Mouse (Mus musculus): ENCODE measurements around the gene Loxl3. TPM values are rescaled to one million over a fixed set of nuclear protein-coding genes. Genes with fewer than 3 reads are reported as not detected.
A peak's percentile ranks its signal among the peaks of the same experiment; 100 is the strongest.

Loxl3 gene
- polyA plus RNA-seq, 1 experiment from 2014 or later, result 5.9 TPM

DNA sequence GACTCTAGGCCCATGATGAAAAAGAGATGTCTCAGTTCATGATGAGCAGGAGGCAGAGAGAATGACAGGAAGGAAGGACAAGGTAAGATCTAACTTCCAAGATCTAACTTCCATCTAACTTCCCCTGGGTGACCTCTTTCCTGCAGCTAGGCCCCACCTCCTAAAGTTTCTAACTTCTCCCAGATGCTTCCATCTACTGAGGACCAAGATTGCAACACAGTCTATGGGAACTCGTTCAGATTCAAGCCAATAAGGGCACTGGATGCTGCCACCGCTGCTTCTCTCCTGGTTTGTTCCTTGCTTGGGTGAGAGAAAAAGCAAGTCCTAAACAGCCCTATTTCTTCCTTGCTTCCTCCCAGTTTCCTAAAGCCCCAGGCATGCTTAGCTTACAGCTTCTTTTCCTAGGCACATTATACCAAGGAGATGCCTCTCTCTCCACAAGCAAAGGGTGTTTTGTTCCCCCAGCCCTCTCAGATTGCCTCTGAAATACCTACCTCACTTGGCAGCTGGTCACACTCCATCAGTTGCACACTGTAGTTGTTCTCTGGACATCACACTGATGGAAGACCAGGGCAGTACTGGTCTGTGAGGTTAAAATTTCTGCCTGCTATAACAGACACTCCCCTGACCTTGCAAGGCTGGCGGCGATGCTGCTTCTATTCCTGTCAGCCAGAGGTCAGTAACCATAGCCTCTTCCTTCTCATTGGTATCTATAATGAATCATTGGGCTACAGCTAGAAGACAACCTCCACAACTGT lies 13.0 kb upstream of the Loxl3 start:
- H3K4me3 ChIP-seq, result no peak overlapping the region
- no peaks in the 10 kb centered on the region for H3K27me3 ChIP-seq
- ATAC-seq (ENCODE audit: low FRiP score), result no peak
- H3K27ac ChIP-seq, result no peak overlapping the region
- H3K4me2 ChIP-seq, result no peak overlapping the region
- no peak overlapping the region for H3K9ac ChIP-seq
- H3K36me3 ChIP-seq, result no peaks in the 10 kb centered on the region
- WGBS, result 76% methylated on average over 4 of the region's 4 CpGs
- H3K9me3 ChIP-seq, result no peaks in the 10 kb centered on the region
- H3K4me1 ChIP-seq (replicated peaks), result no peaks in the 10 kb centered on the region

DNA sequence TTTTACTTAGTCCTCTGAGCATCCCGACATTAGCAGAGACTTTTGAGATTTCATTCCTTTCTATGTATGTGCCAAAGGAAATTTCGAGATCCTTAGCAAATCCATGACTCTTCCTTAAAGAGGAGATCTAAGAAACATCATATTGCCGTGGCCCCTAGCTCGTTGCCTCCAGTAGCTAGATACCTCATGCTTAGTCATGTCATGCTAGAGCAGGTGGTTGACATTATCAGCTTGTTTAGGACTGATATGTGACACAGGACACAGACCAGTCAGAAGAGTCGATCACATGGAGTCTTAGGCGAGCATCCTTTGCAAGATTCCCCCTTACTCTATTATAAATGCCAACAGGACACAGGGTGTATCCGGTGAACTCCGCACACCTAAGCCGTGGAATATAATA lies 11.0 kb upstream of the Loxl3 start:
- no peak overlapping the region for H3K4me2 ChIP-seq
- WGBS, result 89% methylated on average over 9 of the region's 9 CpGs
- no peak overlapping the region for H3K27ac ChIP-seq
- H3K4me3 ChIP-seq, result no peak overlapping the region
- no peak for ATAC-seq (ENCODE audit: low FRiP score)
- H3K9ac ChIP-seq, result no peak overlapping the region
- peaks cover 11% of the 10 kb centered on the region for H3K27me3 ChIP-seq
- H3K4me1 ChIP-seq (replicated peaks), result no peaks in the 10 kb centered on the region
- no peaks in the 10 kb centered on the region for H3K9me3 ChIP-seq
- no peaks in the 10 kb centered on the region for H3K36me3 ChIP-seq

DNA sequence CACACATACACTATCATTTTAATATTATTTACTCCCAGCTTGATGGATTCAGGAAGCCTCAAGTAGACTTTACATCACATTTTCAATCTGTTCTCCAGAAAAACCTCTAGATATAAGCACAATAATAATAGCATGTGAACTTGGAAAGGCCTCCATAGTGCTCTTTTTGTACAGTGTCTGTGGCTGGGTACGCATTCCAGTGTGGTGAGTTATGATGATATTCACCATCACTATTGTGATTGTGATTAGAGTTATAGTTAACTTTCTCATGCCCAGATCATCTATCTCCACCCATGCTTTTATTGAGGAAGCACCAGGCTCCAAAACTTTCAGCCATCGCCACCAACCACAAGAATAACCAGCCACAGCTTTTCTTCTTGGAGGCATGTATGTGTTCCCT lies 10.2 kb upstream of the Loxl3 start:
- WGBS, result 98% methylated on average over 2 of the region's 2 CpGs
- H3K4me1 ChIP-seq (replicated peaks), result no peaks in the 10 kb centered on the region
- H3K9me3 ChIP-seq, result no peaks in the 10 kb centered on the region
- H3K4me3 ChIP-seq, result no peak overlapping the region
- H3K9ac ChIP-seq, result no peak overlapping the region
- ATAC-seq (ENCODE audit: low FRiP score), result no peak
- no peaks in the 10 kb centered on the region for H3K36me3 ChIP-seq
- no peak overlapping the region for H3K4me2 ChIP-seq
- H3K27ac ChIP-seq, result no peak overlapping the region
- peaks cover 17% of the 10 kb centered on the region for H3K27me3 ChIP-seq

DNA sequence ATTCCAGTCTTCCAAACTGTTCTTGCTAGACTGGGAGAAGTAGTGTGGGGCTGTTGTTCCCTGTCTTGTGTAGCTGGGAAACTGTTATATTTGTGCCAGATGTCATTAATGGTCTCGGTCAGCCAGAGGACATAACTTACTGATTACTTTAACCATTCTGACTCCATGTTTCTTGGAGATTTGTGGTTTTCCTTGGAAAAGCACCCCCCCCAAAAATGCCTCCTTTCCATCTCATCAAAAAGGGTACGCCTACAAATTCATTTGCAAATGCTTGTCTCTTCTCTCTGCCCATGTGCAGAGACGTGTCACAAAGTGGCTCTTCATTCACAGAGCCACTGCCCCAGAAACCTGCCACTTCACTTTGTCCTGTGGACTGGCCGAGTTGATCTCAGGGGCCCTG lies 9.6 kb upstream of the Loxl3 start:
- Histone ChIP-seq H3K4me2 (no peak overlapping the region), H3K27me3 (peaks cover 21% of the 10 kb centered on the region), H3K36me3 (no peaks in the 10 kb centered on the region), H3K27ac (no peak overlapping the region), H3K4me1 (replicated peaks) (no peaks in the 10 kb centered on the region), H3K9ac (no peak overlapping the region), H3K4me3 (no peak overlapping the region), H3K9me3 (no peaks in the 10 kb centered on the region)
- WGBS, result 73% methylated on average over 4 of the region's 4 CpGs
- no peak for ATAC-seq (ENCODE audit: low FRiP score)

DNA sequence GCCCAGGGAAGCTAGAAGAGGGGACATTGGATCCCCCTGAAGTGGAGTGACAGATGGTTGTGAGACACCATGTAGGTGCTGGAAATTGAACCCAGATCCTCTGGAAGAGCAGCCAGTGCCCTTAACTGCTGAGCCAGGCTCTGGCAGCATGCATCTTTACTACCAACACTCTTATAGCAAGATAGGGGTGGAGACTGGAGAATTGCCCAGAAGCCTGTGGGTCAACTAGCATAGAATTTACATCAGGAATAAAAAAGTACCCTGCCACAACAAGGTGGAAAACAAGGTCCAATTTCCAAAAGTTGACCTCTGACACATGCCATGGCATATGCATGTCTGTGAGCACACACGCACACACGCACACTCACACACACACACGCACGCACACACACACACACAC lies 8.8 kb upstream of the Loxl3 start:
- 100% methylated on average over 4 of the region's 4 CpGs for WGBS
- Histone ChIP-seq H3K4me1 (replicated peaks) (no peaks in the 10 kb centered on the region), H3K27ac (no peak overlapping the region), H3K4me2 (no peak overlapping the region), H3K27me3 (peaks cover 29% of the 10 kb centered on the region), H3K4me3 (no peak overlapping the region), H3K9me3 (no peaks in the 10 kb centered on the region), H3K36me3 (no peaks in the 10 kb centered on the region), H3K9ac (no peak overlapping the region)
- no peak for ATAC-seq (ENCODE audit: low FRiP score)

DNA sequence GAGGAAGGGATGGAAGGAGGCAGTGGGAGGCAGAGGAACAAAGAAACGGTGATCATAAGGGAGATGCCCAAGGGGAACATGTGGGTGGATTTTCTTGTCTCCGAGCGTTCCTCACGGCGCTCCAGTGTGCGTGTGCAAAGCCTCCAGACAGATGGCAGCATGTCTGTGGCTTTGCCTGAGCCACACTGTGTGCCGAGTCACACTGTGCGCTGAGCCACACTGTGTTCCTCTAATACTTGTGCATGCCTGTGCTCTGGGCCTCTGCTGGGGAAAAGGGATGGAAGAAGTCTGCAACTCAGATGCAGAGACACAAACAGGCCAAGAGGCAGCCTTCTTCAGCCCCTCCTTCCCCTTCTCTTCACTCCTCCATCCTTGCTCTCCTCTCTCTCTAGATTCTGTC lies 6.7 kb upstream of the Loxl3 start:
- Histone ChIP-seq H3K9me3 (no peaks in the 10 kb centered on the region), H3K4me2 (no peak overlapping the region), H3K27me3 (peaks cover 49% of the 10 kb centered on the region), H3K9ac (no peak overlapping the region), H3K4me3 (no peak overlapping the region), H3K27ac (no peak overlapping the region), H3K4me1 (replicated peaks) (peaks cover 5% of the 10 kb centered on the region), H3K36me3 (no peaks in the 10 kb centered on the region)
- WGBS, result 68% methylated on average over 8 of the region's 8 CpGs
- ATAC-seq (ENCODE audit: low FRiP score), result no peak

DNA sequence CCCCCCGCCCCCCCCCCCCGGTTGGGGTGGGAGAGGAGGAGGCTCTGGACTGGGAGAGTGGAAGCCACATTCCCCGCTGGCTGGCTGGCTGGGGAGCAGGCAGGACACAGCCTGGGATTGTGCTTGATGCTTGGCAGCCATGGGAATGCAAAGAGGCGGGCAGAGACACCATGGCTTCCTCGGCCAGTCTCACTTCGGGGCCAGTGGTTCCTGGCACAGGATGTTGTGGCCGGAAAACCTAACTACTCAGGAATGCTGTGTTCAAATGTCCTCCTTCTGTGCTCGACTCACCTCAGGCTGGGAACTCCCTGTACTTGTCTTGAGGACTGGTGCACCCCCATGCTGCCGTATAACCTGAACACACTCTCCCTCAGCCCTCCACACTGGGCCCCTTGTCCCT lies 6.3 kb upstream of the Loxl3 start:
- Histone ChIP-seq H3K9me3 (no peaks in the 10 kb centered on the region), H3K4me1 (replicated peaks) (peaks cover 9% of the 10 kb centered on the region), H3K9ac (no peak overlapping the region), H3K27me3 (peaks cover 53% of the 10 kb centered on the region), H3K4me2 (no peak overlapping the region), H3K4me3 (no peak overlapping the region), H3K27ac (no peak overlapping the region), H3K36me3 (no peaks in the 10 kb centered on the region)
- 62% methylated on average over 7 of the region's 9 CpGs for WGBS
- ATAC-seq (ENCODE audit: low FRiP score), result no peak

DNA sequence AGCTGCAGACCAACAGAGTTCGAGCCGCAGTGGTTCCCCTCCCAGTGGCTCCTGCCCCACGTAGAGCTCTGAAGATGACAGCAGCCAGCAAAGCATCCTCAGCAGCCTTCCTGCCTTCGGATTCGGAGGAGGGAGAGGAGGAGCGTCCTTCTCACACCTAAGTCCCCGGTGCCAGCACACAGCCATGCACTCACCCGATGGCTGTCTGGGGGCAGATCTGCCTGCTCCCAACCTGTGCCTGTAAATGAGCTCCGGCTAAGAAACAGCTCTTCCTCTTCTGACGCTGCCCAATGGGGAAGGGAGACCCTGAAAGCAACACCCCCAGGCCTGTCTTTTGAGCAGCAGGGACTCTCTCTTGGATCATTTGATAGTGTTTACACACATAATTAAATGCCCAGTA lies 4.2 kb upstream of the Loxl3 start:
- ATAC-seq (ENCODE audit: low FRiP score), result no peak

DNA sequence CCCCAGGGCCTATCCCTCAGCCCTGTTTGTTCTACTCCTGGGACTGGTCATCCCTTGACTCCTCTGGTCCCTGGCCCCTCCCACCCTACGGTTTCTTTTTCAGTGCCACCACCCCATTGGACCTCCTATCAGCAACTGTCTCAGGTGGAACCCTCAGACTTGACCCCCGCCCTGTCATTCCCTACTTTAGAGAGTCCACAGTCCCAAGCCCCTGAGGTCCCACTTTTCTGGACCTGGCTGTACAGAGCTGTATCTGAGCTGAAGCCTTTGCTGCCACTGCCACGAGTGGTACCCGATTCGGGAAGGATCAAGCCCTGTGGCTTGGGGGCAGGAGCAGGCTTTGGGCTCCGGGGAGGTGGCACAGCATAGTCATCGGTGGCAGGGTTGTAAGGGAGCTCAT lies 2.9 kb upstream of the Loxl3 start:
- no peaks in the 10 kb centered on the region for H3K9me3 ChIP-seq
- no peak for ATAC-seq (ENCODE audit: low FRiP score)
- no peaks in the 10 kb centered on the region for H3K36me3 ChIP-seq
- no peak overlapping the region for H3K9ac ChIP-seq
- no peak overlapping the region for H3K4me2 ChIP-seq
- peaks cover 83% of the 10 kb centered on the region for H3K27me3 ChIP-seq
- no peak overlapping the region for H3K27ac ChIP-seq
- no peak overlapping the region for H3K4me3 ChIP-seq
- WGBS, result 66% methylated on average over 7 of the region's 7 CpGs
- H3K4me1 ChIP-seq (replicated peaks), result peaks cover 29% of the 10 kb centered on the region

More for the DNA sequence above, 4.2 kb upstream of the Loxl3 start:
- no peak overlapping the region for H3K27ac ChIP-seq
- no peaks in the 10 kb centered on the region for H3K9me3 ChIP-seq
- H3K36me3 ChIP-seq, result no peaks in the 10 kb centered on the region
- H3K9ac ChIP-seq, result 0 out of 2 replicates have a peak overlapping the region, but pooled peaks have one; percentile 35
- WGBS, result 28% methylated on average over 10 of the region's 10 CpGs
- no peak overlapping the region for H3K4me3 ChIP-seq
- peaks cover 73% of the 10 kb centered on the region for H3K27me3 ChIP-seq
- peaks cover 29% of the 10 kb centered on the region for H3K4me1 ChIP-seq (replicated peaks)
- H3K4me2 ChIP-seq, result no peak overlapping the region

DNA sequence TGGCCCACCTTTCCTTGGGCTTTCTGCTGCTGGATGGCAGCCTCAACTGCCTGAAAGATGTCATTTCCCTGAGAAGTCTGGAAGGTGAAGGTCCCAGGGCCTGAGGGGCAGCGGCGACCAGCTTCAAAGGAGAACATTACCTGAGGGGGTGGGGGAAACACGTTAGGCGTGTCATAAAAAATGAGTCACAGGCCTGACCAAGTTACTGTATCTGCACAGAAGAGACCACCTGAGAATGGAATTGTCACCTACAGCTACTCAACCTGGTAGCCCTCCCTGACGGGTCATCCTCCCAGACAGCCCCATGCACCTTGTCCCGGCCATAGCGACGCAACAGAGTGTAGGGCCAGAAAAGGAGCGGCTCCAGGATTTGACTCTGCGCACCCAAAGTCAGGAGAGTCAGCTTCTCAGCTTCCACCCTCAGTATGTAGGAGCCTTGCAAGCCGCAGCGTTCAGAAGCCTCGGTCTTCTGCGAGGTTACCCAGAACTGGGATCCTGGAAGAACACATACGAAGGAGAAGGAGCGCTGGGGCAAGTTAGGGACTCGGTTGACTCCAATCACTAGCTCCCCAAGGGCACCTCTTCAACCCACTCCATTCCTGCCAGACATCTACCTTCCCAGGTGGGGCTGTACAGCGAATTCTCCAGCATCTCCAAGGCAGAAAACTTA lies 1.9 kb upstream of the Loxl3 start:
- WGBS, result 19% methylated on average over 18 of the region's 18 CpGs
- H3K27ac ChIP-seq, result no peak overlapping the region
- peak overlapping the region; percentile 48 for H3K4me3 ChIP-seq
- no peaks in the 10 kb centered on the region for H3K36me3 ChIP-seq
- peak overlapping the region; percentile 63; the same call in 1 of the 2 replicates for H3K9ac ChIP-seq
- H3K4me1 ChIP-seq (replicated peaks), result peaks cover 29% of the 10 kb centered on the region
- ATAC-seq (ENCODE audit: low FRiP score), result no peak
- no peaks in the 10 kb centered on the region for H3K9me3 ChIP-seq
- peaks cover 84% of the 10 kb centered on the region for H3K27me3 ChIP-seq
- peak overlapping the region; percentile 76 for H3K4me2 ChIP-seq

DNA sequence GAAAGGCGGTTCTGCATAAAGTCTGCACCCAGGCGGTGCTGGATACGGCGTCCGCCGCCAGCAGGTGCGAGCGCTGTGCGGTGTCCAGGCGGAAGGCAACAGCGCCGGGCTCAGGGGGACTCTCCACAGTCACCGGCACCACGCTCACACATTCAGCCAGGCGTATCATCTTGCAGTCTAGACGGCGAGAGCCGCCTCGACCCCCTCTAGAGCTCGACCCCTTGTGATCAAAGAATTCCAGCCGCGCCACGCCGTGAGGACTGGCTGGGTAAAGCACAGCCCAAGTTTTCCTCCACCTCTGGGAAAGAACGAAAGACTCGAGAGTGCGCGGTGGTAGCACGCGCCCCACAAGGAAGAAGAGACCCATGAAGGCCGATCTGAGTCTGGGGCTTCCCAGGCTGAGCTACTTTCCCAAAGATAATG lies 1.2 kb upstream of the Loxl3 start:
- Histone ChIP-seq H3K9ac (peak overlapping the region; percentile 63; the same call in 1 of the 2 replicates), H3K27ac (0 out of 2 replicates have a peak overlapping the region, but pooled peaks have one; percentile 53), H3K4me1 (replicated peaks) (peaks cover 29% of the 10 kb centered on the region), H3K36me3 (no peaks in the 10 kb centered on the region), H3K4me3 (peak overlapping the region; percentile 48), H3K27me3 (peaks cover 77% of the 10 kb centered on the region), H3K9me3 (no peaks in the 10 kb centered on the region), H3K4me2 (peak overlapping the region; percentile 76)
- ATAC-seq (ENCODE audit: low FRiP score), result peak; percentile 40; the same call in 1 of the 2 replicates
- WGBS, result 2% methylated on average over 31 of the region's 31 CpGs

DNA sequence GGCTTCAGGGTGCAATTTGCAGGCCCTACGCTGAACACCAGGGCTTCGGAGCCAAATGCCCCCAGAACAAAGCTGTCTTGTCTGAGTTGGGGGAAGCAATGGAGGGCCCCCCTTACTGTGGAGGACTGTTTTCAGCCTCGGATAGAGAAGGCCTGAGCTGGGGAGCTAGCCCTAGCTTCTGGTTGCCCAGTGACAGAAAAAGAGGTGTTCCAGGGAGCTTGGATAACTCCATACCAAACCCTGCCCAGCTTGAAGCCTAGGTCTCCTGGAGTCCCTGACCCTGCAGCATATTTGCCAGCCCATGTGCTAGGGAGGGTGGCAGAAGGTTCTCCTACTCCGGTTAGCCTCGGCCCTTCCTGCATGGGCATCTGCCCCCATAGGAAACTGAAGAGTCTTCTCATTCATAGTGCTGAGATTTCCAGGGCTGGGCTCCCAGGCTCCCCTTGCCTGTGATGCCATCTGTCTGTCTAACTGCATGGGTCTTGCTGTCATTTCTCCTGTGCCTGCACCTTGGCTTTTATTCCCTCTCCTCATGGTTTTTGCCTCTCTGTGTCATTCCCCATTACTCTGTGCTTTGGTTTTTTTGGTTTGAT lies 586 bp downstream of the Loxl3 start:
- no peak overlapping the region for H3K27ac ChIP-seq
- H3K27me3 ChIP-seq, result peaks cover 64% of the 10 kb centered on the region
- peak overlapping the region; percentile 48 for H3K4me3 ChIP-seq
- H3K9ac ChIP-seq, result peak overlapping the region; percentile 63
- WGBS, result 16% methylated on average over 5 of the region's 5 CpGs
- no peak for ATAC-seq (ENCODE audit: low FRiP score)
- peak overlapping the region; percentile 76 for H3K4me2 ChIP-seq
- peaks cover 38% of the 10 kb centered on the region for H3K4me1 ChIP-seq (replicated peaks)
- H3K36me3 ChIP-seq, result no peaks in the 10 kb centered on the region
- no peaks in the 10 kb centered on the region for H3K9me3 ChIP-seq

Measured in hindbrain, embryonic 13.5 days (tissue).